Mouse (Mus musculus) thymus, postnatal 36 days (tissue): ENCODE results near the gene Canx.

ENCODE experiments used
- DNase-seq, 2 experiments: peaks; one replicate each; pipeline ENCODE4 v3.0.0; 2022; ENCODE audit warnings: mixed read lengths in 2 of 2

Canx gene

GRCm38 (mm10) chr11:50275077-50275476 lies 50.4 kb downstream of the Canx start:
- DNase-seq, result no peak

GRCm38 (mm10) chr11:50272819-50273218 lies 52.7 kb downstream of the Canx start:
- no peak for DNase-seq

GRCm38 (mm10) chr11:50269885-50270284 lies 55.6 kb downstream of the Canx start:
- DNase-seq, result no peak

GRCm38 (mm10) chr11:50269163-50269562 lies 56.3 kb downstream of the Canx start:
- peak; percentile 30 to 40 for DNase-seq

GRCm38 (mm10) chr11:50266997-50267396 lies 58.5 kb downstream of the Canx start:
- no peak for DNase-seq

GRCm38 (mm10) chr11:50265931-50266330 lies 59.5 kb downstream of the Canx start:
- no peak for DNase-seq

- DNase-seq, result no peak
Observed at GRCm38 (mm10) chr11:50263198-50263597, 62.3 kb downstream of the Canx start.

- no peak for DNase-seq
Observed at GRCm38 (mm10) chr11:50262020-50262419, 63.5 kb downstream of the Canx start.

GRCm38 (mm10) chr11:50258310-50258709 lies 67.2 kb downstream of the Canx start:
- DNase-seq, result no peak

GRCm38 (mm10) chr11:50256615-50257014 lies 68.9 kb downstream of the Canx start:
- DNase-seq, result no peak

GRCm38 (mm10) chr11:50254010-50254580 lies 71.4 kb downstream of the Canx start:
- no peak for DNase-seq

- no peak for DNase-seq
Observed at GRCm38 (mm10) chr11:50253393-50253792, 72.1 kb downstream of the Canx start.

GRCm38 (mm10) chr11:50252684-50253265 lies 72.7 kb downstream of the Canx start:
- DNase-seq, result no peak

- DNase-seq, result no peak
Observed at GRCm38 (mm10) chr11:50252166-50252565, 73.3 kb downstream of the Canx start.

GRCm38 (mm10) chr11:50248473-50249171 lies 76.9 kb downstream of the Canx start:
- no peak for DNase-seq

- no peak for DNase-seq
Observed at GRCm38 (mm10) chr11:50245269-50245668, 80.2 kb downstream of the Canx start.
